Mouse (Mus musculus) adrenal gland, postnatal 10 days (tissue): ENCODE data around the gene Naa40. TPM values are rescaled to one million over a fixed set of nuclear protein-coding genes. Genes with fewer than 3 reads are reported as not detected.
A peak's percentile ranks its signal among the peaks of the same experiment; 100 is the strongest.

ENCODE experiments used
- DNase-seq: peaks from one replicate; pipeline ENCODE4 v3.0.0; 2021; ENCODE audit warnings: mixed read lengths
- total RNA-seq, 2 experiments: library from RNA; stranded (reverse); gene quantifications; 2 replicates each; pipeline ENCODE4 v1.2.3; 2021

Naa40 gene
- total RNA-seq, 2 experiments from 2014 or later = 27.2 to 38.8 TPM

GRCm38 (mm10) chr19:7181496-7181895 is 59.5 kb downstream of the Naa40 start:
- no peak for DNase-seq

DNA sequence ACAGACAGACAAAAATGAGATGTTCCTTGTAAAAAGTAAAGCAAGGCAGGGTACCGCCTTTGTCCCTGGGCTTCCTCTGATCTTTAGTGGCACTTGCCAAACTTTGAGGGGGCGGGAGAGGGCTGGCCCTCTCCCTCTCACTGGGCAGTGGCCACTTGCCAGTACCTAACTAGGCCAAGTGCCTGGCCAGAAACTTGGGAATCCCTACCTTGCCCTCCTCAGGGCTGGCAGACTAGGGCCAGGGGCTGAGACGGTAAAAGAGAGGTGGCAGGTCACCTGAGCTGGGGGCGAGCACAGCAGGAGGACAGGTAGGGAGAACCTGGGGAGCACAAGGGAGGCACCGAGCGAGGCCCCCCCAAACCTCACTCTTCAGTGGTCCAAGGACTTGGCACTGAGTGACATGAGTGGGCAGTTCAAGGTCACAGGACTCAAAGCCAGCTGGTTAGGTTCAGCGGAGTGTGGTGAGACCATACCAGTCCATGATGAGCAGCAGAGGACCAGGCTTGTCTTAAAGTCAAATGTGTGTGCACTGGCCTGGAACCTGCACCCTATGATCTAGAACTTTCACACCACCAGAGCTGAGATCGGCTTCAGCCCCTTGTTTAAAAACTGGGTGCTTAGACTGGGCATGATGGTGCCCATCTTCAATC is 60.1 kb downstream of the Naa40 start:
- peak; percentile 75 for DNase-seq

DNA sequence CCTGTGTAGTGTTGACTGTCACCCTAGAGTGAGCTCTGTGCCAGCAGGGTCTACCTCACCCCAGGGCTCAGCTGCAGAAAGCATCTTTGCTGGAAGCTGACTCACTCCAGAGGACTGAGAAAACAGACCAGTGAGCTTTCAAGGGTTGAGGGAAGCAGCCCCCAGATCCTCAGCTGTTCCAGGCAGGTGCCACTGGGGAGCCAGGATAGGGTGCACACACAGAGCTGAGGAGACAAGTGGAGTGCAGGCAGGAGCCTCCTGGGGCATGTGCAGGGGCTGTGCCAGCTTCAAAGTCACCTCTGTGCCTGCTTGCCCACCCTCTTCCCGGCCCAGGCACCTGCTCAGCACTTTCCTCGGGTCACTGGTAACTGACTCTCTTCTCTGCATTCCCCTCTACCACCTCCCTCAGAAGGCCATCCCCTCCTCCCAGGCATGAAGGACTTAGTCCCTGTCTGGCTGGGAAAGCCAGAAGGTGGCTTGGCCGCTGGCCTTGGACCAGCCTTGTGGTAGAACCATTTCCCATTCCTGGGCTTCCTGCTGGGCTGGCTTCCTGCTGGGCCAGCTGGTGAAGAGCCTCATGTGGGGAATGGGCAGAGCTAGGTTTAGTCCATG is 62.0 kb downstream of the Naa40 start:
- peak; percentile 44 for DNase-seq

- no peak for DNase-seq
Measured at GRCm38 (mm10) chr19:7177804-7178511, 63.0 kb downstream of the Naa40 start.

DNA sequence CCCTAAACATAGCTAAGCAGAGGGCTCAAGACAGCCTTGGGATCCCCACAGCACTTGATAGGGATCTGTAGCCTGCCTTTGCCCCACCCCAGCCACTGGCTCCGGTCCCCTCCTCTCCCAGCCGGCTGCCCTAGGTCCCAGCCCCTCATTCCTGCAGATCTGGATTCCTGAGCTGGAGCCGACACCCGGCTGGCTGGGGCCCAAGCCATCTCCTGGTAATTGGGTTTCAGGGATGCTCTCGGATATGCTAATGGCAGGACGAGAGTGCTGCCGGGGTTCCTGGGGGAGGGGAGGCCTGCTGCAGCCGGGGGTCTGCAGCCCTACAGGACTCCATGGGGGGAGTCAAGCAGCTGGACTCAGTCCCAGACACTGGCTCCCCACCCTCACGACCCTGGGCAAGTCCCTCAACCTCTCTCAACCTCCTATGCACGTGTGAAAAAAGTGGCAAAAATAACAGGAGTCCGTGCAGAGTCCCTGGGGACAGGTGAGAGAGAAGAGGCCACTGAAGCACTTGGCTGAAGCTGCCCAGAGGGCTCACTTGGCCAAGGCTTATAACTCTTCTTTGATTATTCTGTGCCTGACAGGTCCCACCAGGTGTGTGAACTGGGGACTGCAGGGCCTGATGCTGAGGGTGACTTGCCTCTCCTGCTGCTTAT is 64.8 kb downstream of the Naa40 start:
- DNase-seq = no peak

Other genes starting within 250 kb of the Naa40 start
- 10 to 100 TPM; 46.0 to 58.5 TPM for gene Dnajc4, start 248.6 kb downstream of the Naa40 start, total RNA-seq
- 10 to 100 TPM; 29.4 to 34.1 TPM for gene Nudt22, start 245.1 kb downstream of the Naa40 start, total RNA-seq
- gene Trpt1, start 245.1 kb downstream of the Naa40 start, total RNA-seq = 10 to 100 TPM; 13.3 to 21.3 TPM
- gene Fermt3, start 221.7 kb downstream of the Naa40 start, total RNA-seq = 10 to 100 TPM in 1 of 2 experiments, 1 to 10 TPM in 1; 9.8 to 10.1 TPM
- 100 to 1,000 TPM; 101 to 107 TPM for gene Stip1, start 201.2 kb downstream of the Naa40 start, total RNA-seq
- 100 to 1,000 TPM; 134 to 155 TPM for gene Macrod1, start 184.4 kb downstream of the Naa40 start, total RNA-seq
- gene Flrt1, start 135.5 kb downstream of the Naa40 start, total RNA-seq = 1 to 10 TPM; 1.1 to 2.0 TPM
- gene Otub1, start 34.9 kb downstream of the Naa40 start, total RNA-seq = 100 to 1,000 TPM; 104 to 105 TPM
- 1,000 to 10,000 TPM; 1,477 to 1,649 TPM for gene Cox8a, start 23.6 kb downstream of the Naa40 start, total RNA-seq
- 1 to 10 TPM; 4.5 to 7.6 TPM for gene Rcor2, start 26.1 kb upstream of the Naa40 start, total RNA-seq
- gene Mark2, start 100.7 kb upstream of the Naa40 start, total RNA-seq = 10 to 100 TPM; 61.8 to 73.3 TPM
- gene Spindoc, start 141.8 kb upstream of the Naa40 start, total RNA-seq = 10 to 100 TPM; 23.2 to 23.8 TPM
- gene 2700081O15Rik, start 176.4 kb upstream of the Naa40 start, total RNA-seq = 10 to 100 TPM; 29.6 to 37.6 TPM
- gene Rtn3, start 242.1 kb upstream of the Naa40 start, total RNA-seq = 100 to 1,000 TPM; 128 to 139 TPM